Mouse (Mus musculus) adrenal gland, postnatal 36 days (tissue): ENCODE measurements at regions not wholly inside any gene's neighbourhood (a gene's known extent, or its start where the extent isn't known, plus 50 kb on each side); places are given as distances from the start of the nearest gene placed in this dataset.

ENCODE experiments used
- DNase-seq, 2 experiments: peaks; one replicate each; pipeline ENCODE4 v3.0.0; 2021; ENCODE audit warnings: mixed read lengths in 1 of 2

DNA sequence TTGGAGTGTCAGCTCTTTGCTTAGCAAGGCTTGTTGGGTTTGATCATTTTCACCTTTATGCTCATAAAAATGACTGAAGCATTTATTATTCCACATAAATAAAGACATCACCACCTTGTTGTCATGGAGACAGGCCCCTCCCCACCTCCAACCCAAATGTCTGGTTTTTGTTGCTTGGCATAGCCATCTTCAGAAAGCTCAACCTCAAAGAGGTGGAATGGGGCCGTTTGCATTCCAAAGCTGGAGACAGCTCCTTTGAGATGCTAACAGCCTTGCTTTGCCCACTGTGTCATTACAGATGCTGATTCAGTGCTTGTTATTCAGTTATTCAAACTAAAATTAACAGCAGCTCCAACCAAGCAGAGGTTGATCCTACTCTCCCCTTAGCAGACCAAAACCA is 51.9 kb upstream of the Lgalsl start:
- DNase-seq = no peak

DNA sequence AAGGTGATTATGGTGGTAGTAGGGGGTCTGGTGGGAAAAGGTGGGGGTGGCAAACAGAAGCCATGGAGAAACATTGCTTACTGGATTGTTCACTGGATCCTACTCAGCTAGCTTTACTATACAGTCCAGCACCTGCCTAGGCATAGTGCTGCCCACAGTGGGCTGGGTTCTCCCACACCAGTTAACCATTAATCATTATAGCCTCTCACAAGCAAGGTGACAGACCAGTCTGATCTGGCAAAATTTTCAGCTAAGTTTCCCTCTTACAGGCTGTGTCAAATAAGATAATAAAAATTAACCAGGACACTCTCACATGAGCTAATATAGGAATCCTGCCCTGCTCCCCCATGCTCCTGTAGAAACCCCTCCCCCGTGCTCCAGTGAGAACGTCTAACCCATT is 53.1 kb upstream of the Lgalsl start:
- no peak for DNase-seq

DNA sequence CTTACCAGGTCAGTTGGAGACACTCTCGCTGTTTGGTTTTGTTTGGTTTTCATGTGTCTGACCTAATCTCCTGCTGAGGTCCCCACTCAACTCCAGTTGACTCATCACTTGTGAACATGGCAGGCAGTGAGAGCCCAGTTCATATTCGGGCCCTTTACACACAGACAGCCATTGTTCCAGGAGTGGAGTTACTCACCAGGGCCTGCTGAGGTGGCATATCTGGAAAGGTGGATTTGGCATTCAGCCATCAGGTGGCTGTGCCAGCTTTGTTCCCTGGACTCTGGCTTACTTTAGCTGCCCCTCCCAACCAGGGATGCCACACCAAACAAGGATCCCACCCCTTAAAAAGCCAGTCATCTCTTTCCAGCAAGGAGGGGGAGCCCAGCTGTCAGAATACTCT is 56.2 kb upstream of the Lgalsl start:
- no peak for DNase-seq

DNA sequence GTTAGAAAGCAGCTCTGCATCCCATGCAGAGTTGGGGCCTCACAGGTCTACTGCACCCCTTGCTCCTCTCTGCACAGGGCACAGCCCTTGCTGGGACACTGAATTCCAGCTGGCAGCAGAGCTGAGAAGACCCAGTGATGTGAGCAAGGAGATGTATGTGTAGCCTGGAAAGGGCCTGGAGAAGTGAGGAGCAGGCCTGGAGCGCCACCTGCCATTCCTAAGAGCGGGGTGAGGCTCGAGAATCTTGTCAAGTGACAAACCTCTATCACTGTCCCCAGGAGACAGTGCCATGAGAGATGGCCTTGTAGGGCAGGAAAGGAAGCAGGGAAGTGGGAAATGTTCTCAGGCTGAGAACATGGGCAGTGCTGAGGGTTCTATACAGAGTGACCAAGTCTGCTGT is 59.6 kb upstream of the Lgalsl start:
- DNase-seq = peak in 1 of 2 experiments; percentile 30

DNA sequence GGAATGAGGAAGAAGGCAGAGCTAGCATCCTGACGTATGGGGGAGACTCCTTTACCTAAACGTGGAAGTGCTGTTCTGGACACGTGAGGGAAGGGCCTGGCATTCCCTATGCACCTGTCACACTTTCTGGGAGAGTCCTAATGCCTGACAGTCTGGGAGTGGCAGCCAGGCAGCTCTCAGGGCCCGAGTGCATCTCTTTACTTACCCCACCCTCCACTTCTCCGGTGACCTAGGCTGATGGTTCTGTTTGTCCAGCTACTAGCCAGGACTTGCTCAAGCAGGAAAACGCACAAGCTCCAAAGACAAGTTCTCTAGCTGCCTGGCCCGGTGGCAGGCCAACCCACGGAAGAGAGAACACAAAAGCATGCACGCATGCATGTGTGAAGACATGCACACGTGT is 60.9 kb upstream of the Lgalsl start:
- no peak for DNase-seq

DNA sequence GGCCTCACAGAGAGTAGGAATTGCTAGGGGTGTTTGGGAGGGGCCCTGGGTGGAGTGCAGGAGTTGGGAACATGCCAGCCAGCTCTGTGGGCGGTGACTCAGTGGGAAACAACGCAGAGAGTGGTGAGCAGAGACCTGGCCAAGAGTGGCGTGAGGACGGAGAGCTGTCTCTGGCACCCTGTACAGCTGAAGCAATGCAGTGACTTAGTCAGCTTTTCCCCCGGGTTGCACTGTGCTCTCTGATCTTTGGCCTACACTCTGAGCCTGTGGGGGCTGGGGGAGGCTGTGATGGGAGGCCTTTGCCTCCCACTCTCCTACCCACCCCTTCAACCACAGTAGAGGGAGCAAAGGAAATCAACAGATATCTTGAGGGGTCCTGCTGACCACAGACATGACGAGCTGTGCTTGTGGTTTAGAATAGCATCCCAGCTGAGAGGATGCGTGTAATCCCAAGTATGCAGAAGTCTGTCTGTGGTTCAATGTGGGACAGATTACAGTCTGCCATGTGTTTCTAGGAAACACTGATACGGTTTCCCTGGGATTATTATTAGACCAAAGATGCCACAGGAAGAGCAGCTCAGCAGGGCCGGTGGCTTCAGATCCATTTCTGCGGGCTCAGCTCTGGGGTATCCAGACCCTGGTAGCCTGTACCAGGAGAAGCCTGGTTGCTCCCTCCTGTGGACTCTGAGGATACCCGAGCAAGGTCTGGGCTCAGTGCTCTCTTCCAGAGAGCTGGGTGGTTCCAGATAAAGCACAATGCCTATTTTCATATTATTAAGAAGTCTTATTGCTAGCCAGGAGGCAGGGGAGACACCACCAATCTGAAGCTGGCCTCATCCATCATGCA is 65.6 kb upstream of the Lgalsl start:
- peak; percentile 73 to 77 for DNase-seq

DNA sequence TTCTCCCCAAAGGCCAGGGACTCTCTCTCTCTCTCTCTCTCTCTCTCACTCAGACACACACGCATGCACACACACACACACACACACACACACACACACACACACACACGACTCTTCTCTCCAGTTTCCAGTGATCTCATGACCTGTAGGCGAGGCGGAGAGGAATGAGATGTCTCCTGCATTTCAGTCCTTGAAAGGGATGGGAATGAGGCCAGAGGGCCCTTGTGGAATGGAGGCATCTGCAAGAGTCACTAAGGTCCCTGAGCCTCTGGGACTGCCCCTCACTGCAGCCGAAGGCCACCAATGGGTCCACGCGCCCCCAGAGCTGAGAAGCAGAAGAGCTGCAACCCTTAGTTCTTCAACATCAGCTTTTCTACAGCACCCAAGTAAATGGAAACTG is 66.6 kb upstream of the Lgalsl start:
- peak in 1 of 2 experiments; percentile 37 for DNase-seq

DNA sequence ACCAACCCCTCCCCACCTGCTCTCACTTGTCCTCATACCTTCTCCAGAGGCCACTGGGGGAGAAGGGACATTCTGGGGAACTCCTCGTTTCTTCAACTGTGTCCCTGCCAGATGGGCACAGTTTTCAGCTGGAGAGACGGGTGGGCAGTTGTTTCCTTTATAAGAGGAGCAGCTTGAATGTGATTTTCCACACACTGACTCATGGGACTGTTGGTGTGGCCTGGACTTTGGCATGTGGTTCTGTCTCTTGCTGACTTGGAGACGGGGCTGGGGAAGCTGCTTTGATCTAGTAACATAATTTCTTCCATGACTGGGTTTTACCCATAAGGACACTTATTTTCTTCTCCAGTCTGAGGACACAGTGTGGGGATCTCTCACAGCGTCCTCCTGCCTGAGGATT is 67.7 kb upstream of the Lgalsl start:
- DNase-seq = no peak

DNA sequence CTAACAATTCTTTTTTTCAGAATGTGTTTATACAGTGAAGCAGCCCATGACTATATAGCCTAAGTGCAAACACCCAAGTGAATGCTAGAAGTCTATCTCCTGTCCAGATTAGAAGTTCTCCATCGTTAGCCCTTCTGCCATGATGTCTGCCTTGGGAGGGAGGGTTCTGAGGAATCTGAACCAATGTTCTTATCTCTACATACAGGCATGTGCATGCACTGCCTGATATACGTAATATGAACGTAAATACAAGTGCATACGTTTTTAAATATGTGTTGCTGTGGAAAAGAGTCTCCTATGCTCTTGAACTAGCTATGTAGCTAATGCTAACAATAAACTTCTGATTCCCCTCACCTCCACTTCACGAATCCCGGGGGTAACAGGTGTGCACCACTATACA is 68.9 kb upstream of the Lgalsl start:
- no peak for DNase-seq

DNA sequence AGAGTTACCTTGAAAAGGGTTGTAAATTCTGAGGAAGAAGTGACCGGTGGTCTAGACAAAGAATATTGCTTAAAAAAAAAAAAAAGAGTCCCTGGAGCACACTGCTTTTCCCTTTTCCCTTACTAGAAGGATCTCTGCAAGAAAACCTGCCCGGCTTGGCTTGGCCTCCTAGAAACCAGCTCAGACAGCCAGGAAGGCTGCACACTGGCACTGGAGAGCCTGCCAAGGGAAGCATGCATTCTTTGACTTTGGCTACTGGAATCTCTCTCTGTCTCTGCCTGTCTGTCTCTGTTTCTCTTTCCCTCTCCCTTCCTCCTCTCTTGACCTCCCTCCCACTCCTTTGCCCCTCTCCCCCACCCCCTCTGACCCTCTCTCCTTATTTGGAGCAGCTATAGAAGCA is 71.1 kb upstream of the Lgalsl start:
- no peak for DNase-seq

DNA sequence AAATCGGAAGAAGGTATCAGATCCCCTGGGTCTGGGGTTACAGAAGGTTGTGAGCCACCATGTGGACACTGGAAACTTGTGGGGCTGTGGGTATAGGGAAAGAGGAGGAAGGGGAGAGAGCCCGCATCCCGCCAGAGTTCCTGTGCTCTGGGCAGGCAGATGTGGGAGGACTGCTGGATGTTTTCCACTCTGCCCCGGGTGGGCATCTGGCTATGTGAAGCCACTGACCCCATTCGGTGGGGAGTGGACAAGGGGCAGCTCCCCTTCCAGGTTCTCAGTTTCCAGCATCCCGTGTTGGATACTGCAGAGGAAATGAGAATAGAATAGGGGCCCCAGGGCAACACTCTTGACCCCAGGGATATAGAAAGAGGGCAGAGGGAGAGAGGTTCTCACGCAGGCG is 72.1 kb upstream of the Lgalsl start:
- no peak for DNase-seq

DNA sequence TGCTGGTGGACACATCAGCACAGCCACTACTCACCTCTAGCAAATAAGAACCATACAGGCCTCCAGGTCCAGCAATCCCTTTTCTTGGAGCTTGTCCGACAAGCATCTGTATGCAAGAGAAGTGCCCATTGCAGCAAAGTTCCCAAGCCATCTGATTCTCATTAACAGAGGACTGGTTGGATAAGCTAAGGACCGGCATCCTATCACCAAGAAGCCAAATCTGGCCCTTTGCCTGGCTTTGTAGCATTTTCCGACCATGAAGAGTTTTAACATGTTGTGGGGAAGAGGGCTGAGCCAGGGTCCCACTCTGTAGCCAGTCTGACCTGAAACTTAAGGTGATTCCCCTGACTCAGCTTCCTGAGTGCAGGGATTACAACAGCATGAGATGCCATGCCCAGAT is 77.1 kb upstream of the Lgalsl start:
- no peak for DNase-seq

DNA sequence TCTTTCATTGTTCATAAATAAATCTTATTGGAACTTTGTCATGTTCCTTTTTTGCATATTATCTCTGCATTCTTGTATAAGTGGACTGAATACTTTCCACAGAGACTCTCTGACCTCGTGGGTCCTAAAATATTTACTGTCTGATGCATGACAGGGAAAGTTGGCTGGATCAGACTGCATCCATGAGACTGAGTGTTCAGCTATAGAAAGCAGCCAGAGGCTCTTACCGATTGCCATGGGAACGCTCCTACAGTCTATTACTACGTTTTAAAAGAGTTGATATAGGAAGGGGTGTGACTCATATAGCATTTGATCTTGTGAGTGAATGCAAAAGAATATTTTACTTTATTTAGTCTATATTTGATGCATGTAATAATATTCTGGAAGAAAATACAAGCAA is 77.6 kb upstream of the Lgalsl start:
- DNase-seq = no peak

DNA sequence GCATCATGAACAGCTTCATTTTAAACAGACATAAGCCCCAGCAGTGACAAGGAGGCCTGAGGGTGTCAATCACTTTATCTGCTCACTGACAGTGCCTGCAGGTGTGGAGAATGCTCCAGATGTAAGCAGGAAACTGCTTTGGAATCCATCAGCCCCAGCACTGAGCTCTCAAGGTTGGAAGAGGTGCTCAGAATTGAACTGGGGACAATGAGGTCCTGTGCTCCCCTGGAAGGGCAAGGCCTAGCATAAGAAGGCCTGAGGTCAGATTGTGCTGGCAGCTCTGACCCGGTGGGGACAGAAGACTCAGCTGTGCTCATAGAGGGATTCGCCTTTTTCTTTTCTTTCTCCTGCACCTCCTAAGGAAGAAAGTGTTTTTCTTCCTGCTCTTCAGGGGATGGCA is 82.2 kb upstream of the Lgalsl start:
- DNase-seq = no peak

DNA sequence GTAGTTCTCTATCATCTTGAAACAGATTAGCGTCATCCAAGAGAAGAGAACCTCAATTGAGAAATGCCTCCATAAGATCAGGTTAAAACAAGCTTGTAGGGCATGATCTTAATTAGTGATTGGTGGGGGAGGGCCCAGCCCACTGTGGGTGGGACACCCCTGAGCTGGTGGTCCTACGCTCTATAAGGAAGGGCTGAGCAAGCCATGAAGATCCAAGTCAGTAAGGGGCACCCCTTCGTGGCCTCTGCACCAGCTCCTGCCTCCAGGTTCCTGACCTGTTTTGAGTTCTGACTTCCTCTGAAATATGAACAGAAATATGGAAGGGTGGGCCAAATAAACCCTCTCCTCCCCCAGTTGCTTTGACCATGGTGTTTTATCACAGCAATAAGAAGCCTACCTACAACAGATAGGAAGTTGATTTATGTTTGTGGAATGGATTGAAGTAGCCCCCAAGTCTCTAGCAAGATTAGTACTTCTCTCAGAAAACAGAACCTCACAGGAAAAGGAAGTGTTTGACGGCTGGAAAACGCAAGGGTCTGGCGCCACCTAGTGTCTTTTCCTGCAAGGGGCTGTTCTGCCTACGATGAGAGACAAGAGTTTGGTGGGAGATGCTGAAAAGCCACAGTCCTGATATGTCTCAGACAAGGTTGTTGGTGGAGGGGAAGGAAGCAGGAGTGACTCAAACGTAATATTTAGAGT is 82.9 kb upstream of the Lgalsl start:
- peak; percentile 84 to 88 for DNase-seq

DNA sequence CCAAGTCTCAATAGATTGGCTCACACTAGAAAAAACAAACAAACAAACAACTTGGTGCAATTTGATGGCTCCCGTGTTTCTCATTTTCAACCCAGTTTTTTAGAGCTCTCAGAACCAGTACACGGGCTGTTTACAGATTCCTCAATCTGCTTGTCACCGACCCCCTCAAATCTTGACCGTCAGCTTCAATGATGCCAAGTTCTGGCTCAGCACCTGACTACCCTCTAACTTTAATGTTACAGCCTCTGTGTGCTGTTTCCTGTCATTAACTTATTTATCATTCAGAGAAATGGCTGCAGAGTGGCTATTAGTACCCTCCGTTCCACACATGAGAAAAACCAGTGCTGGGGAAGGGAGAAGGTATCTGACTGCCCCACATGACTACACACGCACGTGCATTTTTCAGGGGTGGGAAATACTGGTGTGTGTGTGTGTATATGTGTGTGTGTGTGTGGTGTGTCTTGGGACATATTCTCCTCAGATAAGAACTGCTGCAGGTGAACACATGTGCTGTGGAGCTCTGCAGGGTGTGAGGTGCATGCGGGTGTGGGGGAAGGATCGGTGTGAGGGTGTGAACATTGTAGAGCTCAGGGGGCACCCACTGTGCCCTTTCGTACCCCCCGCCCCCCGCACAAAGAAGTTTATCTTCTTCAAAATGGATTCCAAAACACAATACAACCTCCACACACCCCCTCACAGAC is 83.6 kb upstream of the Lgalsl start:
- DNase-seq = no peak

DNA sequence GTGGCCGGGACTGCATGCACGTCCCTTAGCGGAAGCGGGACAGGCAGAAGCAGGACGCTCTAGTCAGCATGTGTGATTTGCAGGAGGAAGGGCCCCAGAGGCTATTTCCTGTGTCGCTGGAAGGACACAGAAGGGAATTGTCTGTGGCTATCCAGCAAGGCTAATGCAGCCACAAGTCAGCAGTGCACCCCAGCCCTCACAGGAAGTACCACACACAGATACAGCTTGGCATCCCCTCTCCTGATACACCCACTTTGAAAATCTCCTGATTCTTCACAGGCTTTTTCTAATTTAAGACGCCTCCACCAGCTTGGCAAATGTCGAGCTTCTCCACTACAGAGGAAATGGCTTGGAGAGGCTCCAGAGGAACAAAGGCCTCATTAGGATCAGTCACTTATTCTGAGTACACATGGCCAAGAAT is 84.3 kb upstream of the Lgalsl start:
- DNase-seq = peak; percentile 43 to 60

DNA sequence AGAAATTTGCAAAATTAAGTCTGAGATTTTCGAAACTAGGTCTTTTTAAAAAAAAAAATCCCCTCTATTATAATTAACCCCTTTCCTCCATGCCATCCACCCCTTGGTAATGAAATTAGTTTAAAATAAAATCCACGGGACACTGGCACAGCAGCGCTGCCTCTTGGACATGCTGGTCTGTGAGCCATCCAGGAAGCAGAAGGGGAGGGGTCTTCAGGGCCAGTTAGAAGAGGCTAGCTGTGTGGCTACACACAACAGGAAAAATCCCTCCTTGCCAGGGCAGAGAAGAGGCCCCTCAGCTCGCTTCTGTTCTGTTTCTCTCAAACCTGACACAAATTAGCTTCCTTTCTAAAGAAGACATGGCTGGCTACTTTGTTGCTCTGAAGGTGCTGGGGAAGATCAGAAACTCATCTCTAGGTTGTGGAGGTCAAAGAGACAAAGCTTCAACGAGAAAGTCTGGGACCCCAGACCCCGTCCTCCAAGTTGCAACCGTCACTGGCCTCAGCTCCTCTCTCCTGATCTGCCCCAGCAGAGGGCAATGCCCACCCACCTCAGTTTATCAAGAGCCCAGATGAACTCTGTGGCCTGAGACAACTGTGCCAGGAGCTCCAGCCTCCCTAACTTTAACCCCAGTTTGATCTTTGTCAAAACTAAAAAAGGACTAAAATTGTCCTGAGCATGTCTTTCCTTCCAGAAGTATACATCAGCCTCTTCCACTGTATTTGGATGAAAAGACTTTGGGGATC is 85.0 kb upstream of the Lgalsl start:
- no peak for DNase-seq

DNA sequence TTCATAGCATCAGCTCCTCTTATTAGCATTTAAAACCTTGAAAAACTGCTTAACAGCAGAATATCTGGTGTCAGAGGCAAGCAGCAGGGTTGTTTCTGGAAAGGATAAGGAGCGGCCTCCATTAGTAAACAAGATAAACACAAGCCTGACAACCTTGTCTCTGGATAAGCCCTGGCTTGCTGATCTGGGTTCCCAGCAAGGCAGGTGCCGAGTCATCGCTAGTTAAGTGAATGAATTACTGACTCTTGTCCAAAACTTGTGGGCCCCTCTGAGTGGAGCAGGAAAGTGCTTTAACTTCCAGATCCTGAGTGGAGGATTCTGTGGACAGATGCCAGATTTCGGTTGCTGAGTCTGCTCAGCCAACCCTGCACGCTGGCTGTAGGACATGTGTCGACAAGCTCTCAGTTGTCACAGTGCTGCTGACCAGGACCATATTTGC is 85.6 kb upstream of the Lgalsl start:
- peak in 1 of 2 experiments; percentile 16 for DNase-seq

DNA sequence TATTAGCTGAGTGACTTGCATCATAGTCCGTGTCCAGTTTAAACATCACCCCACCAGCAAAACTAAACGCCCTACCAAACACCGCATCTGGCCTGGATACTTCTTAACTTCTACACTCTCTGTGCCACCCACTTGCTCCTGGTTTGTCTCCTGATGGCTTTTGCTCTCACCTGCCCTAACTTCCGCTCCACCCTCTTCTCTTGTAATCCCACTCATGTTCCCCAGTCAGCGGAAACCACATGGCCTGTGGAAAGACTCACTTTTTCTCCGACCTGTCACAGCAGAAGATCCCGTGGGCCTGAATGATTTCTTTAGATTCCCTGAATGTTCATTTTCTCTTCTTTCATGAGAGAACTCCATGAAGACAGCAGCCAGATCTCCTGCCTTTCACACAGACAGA is 86.1 kb upstream of the Lgalsl start:
- no peak for DNase-seq

DNA sequence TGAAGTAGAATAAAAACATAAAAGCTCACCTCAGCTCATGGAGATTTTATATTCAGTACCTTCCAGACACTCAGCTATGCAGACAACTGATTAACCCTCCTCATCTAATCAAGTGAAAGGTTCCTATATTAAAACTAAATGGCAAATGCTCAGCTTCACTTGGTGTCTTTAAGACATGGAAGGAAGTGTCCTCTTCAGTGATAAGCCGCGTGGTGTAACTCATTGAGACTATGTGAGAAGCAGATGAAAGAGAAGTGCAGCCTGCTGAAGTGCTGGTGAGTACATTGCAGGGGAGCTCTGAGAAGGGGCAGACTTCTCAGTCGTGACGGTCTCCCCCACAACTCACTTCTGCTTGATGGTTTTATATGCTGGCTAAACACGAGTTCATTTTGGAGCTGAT is 86.6 kb upstream of the Lgalsl start:
- DNase-seq = no peak

DNA sequence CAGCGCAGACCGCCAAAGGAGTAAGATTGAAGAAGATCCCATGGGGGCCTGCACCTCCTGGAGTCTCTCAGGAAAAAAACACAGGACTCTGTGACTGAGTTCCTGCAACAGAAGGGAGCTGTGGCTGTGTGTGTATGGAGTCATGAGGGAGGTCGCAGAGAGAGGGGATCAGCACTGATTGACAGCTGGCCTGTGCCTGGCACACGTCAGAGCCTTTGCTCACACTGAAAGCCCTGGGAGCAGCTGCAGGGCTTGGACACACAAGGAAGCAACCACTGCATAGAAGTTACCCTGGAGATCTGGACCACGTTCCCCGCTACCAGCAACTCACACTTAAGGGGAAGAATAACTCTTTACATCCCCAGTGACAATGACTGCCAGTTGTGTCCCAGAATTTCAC is 92.3 kb upstream of the Lgalsl start:
- no peak for DNase-seq
